Mouse (Mus musculus): ENCODE measurements around the gene Tln2.

- TF ChIP-seq TAL1 (IDR thresholded peaks at IDR 0.05; ENCODE audit: low read length): no peak
- TF ChIP-seq GATA1 (IDR thresholded peaks at IDR 0.05; ENCODE audit: low read length): no peak
These were observed 346.2 kb downstream of the Tln2 start for GRCm38 (mm10) chr9:67213275-67213674.
